Mouse (Mus musculus) hindbrain, embryonic 15.5 days (tissue): ENCODE data around the gene Mgea5. TPM values are rescaled to one million over a fixed set of nuclear protein-coding genes. Genes with fewer than 3 reads are reported as not detected.
A peak's percentile ranks its signal among the peaks of the same experiment; 100 is the strongest.

ENCODE experiments used
- ATAC-seq: fragments of 200-750 bp; cut with Nextera tagmentation; 2 replicates; pipeline ENCODE4 v1.8.0; 2017; ENCODE audit warnings: low read depth, moderate number of reproducible peaks, moderate TSS enrichment; ENCODE audit not compliant: low FRiP score
- H3K27ac ChIP-seq: fragments of 300-500 bp; sonication (generic); replicated peaks from 2 replicates; pipeline ENCODE4 v1.5.1; 2015; ENCODE audit warnings: mild to moderate bottlenecking, inconsistent platforms
- H3K27me3 ChIP-seq: fragments of 300-500 bp; sonication (generic); 2 replicates; pipeline ENCODE4 v1.6.1; 2015; ENCODE audit warnings: control low read depth, inconsistent platforms
- H3K36me3 ChIP-seq: fragments of 300-500 bp; sonication (generic); 2 replicates; pipeline ENCODE4 v1.6.1; 2015; ENCODE audit warnings: control low read depth, inconsistent platforms
- H3K4me1 ChIP-seq: fragments of 300-500 bp; sonication (generic); replicated peaks from 2 replicates; pipeline ENCODE4 v1.6.1; 2015; ENCODE audit warnings: control low read depth, inconsistent platforms
- H3K4me2 ChIP-seq: fragments of 300-500 bp; sonication (generic); 2 replicates; pipeline ENCODE4 v1.6.1; 2015; ENCODE audit warnings: moderate library complexity, mild to moderate bottlenecking, inconsistent platforms
- H3K4me3 ChIP-seq: fragments of 300-500 bp; sonication (generic); 2 replicates; pipeline ENCODE4 v1.5.1; 2015; ENCODE audit warnings: mild to moderate bottlenecking, inconsistent platforms
- H3K9ac ChIP-seq: fragments of 300-500 bp; sonication (generic); 2 replicates; pipeline ENCODE4 v1.6.1; 2015; ENCODE audit warnings: inconsistent platforms
- H3K9me3 ChIP-seq: fragments of 300-500 bp; sonication (generic); 2 replicates; pipeline ENCODE4 v1.6.1; 2016; ENCODE audit warnings: control low read depth, inconsistent platforms
- WGBS: fragments of 180-500 bp; shearing (Covaris S2); methylation state at CpG from one replicate; pipeline ENCODE4 v1.1.7; 2015; 5-methylcytosine and 5-hydroxymethylcytosine counted together
- polyA plus RNA-seq: library from polyadenylated mRNA; unstranded; fragments of >200 nt; fragmentation: Nextera tagmentation; extraction: Ambion mirVana; gene quantifications from 2 replicates; pipeline ENCODE4 v1.2.1, GENCODE M21; 2015

Gene Mgea5
- polyA plus RNA-seq, 1 experiment from 2014 or later: 85.4 TPM

- whole genome bisulfite sequencing: 94% methylated on average over 5 of the region's 5 CpGs
- Histone ChIP-seq H3K27ac (no peak overlapping the region), H3K4me3 (no peak overlapping the region), H3K4me1 (no peaks in the 10 kb centered on the region), H3K36me3 (peaks cover 91% of the 10 kb centered on the region), H3K4me2 (no peak overlapping the region), H3K9ac (no peak overlapping the region), H3K9me3 (no peaks in the 10 kb centered on the region), H3K27me3 (no peaks in the 10 kb centered on the region)
- ATAC-seq: no peak
These were observed 12.1 kb downstream of the Mgea5 start for GRCm38 (mm10) chr19:45771501-45771900.

GRCm38 (mm10) chr19:45760810-45761209 is 22.8 kb downstream of the Mgea5 start:
- Histone ChIP-seq H3K27me3 (no peaks in the 10 kb centered on the region), H3K4me3 (no peak overlapping the region), H3K36me3 (peaks cover 85% of the 10 kb centered on the region), H3K9me3 (no peaks in the 10 kb centered on the region), H3K4me2 (no peak overlapping the region), H3K4me1 (no peaks in the 10 kb centered on the region), H3K27ac (no peak overlapping the region), H3K9ac (no peak overlapping the region)
- no peak for ATAC-seq
- 94% methylated on average over 3 of the region's 3 CpGs for WGBS

GRCm38 (mm10) chr19:45758671-45759070 is 25.0 kb downstream of the Mgea5 start:
- 93% methylated on average over 5 of the region's 5 CpGs for WGBS
- peaks cover 90% of the 10 kb centered on the region for H3K36me3 ChIP-seq
- H3K27ac ChIP-seq: no peak overlapping the region
- no peak overlapping the region for H3K9ac ChIP-seq
- ATAC-seq: no peak
- no peaks in the 10 kb centered on the region for H3K9me3 ChIP-seq
- H3K4me2 ChIP-seq: no peak overlapping the region
- no peaks in the 10 kb centered on the region for H3K27me3 ChIP-seq
- no peaks in the 10 kb centered on the region for H3K4me1 ChIP-seq
- H3K4me3 ChIP-seq: no peak overlapping the region

- H3K27me3 ChIP-seq: no peaks in the 10 kb centered on the region
- WGBS: 90% methylated on average over 3 of the region's 3 CpGs
- no peaks in the 10 kb centered on the region for H3K9me3 ChIP-seq
- peaks cover 64% of the 10 kb centered on the region for H3K36me3 ChIP-seq
- no peak overlapping the region for H3K9ac ChIP-seq
- peaks cover 8% of the 10 kb centered on the region for H3K4me1 ChIP-seq
- no peak for ATAC-seq
- no peak overlapping the region for H3K4me3 ChIP-seq
- no peak overlapping the region for H3K27ac ChIP-seq
- H3K4me2 ChIP-seq: no peak overlapping the region
These were observed 30.1 kb downstream of the Mgea5 start for GRCm38 (mm10) chr19:45753551-45753950.

GRCm38 (mm10) chr19:45751881-45752280 is 31.8 kb downstream of the Mgea5 start:
- H3K4me2 ChIP-seq: no peak overlapping the region
- WGBS: 91% methylated on average over 7 of the region's 7 CpGs
- no peak for ATAC-seq

GRCm38 (mm10) chr19:45749243-45750043 is 34.2 kb downstream of the Mgea5 start, which contains the start of gene Npm3:
TSS of gene Npm3 (minus strand) at chr19:45749591.
- peak; percentile 92 for ATAC-seq
- peaks cover 23% of the 10 kb centered on the region for H3K27me3 ChIP-seq
- H3K9ac ChIP-seq: peak within 1 kb of the TSS; percentile 86
- H3K4me2 ChIP-seq: peak within 1 kb of the TSS; percentile 97
- under 1% methylated on average over 59 of the region's 60 CpGs for WGBS
- H3K36me3 ChIP-seq: peaks cover 26% of the 10 kb centered on the region
- H3K4me3 ChIP-seq: peak within 1 kb of the TSS; percentile 92
- H3K9me3 ChIP-seq: no peaks in the 10 kb centered on the region
- peaks cover 22% of the 10 kb centered on the region for H3K4me1 ChIP-seq
- H3K27ac ChIP-seq: peak within 1 kb of the TSS; percentile 53; the same call in 1 of the 2 replicates

More at GRCm38 (mm10) chr19:45751881-45752280, 31.8 kb downstream of the Mgea5 start:
- H3K4me3 ChIP-seq: no peak overlapping the region
- H3K27ac ChIP-seq: no peak overlapping the region
- H3K9me3 ChIP-seq: no peaks in the 10 kb centered on the region
- H3K36me3 ChIP-seq: peaks cover 49% of the 10 kb centered on the region
- H3K4me1 ChIP-seq: peaks cover 15% of the 10 kb centered on the region
- H3K27me3 ChIP-seq: no peaks in the 10 kb centered on the region
- H3K9ac ChIP-seq: no peak overlapping the region

GRCm38 (mm10) chr19:45748691-45749242 is 34.9 kb downstream of the Mgea5 start:
- Histone ChIP-seq H3K9me3 (no peaks in the 10 kb centered on the region), H3K4me3 (peak overlapping the region; percentile 92), H3K4me1 (peaks cover 22% of the 10 kb centered on the region), H3K9ac (peak overlapping the region; percentile 86), H3K27me3 (peaks cover 29% of the 10 kb centered on the region), H3K4me2 (peak overlapping the region; percentile 97), H3K36me3 (peaks cover 19% of the 10 kb centered on the region), H3K27ac (0 out of 2 replicates have a peak overlapping the region, but pooled peaks have one; percentile 53)
- WGBS: 2% methylated on average over 33 of the region's 33 CpGs
- ATAC-seq: peak; percentile 51

- Histone ChIP-seq H3K4me1 (peaks cover 24% of the 10 kb centered on the region), H3K9me3 (no peaks in the 10 kb centered on the region), H3K4me3 (peak overlapping the region; percentile 92), H3K9ac (peak overlapping the region; percentile 86; the same call in 1 of the 2 replicates), H3K4me2 (peak overlapping the region; percentile 97), H3K36me3 (peaks cover 16% of the 10 kb centered on the region), H3K27ac (no peak overlapping the region), H3K27me3 (peaks cover 35% of the 10 kb centered on the region)
- 59% methylated on average over 9 of the region's 9 CpGs for WGBS
- no peak for ATAC-seq
These were observed 35.4 kb downstream of the Mgea5 start for GRCm38 (mm10) chr19:45748206-45748605.

GRCm38 (mm10) chr19:45747028-45747867 is 36.4 kb downstream of the Mgea5 start:
- no peak; the same call in 1 of the 2 replicates for ATAC-seq
- peaks cover 41% of the 10 kb centered on the region for H3K27me3 ChIP-seq
- H3K27ac ChIP-seq: no peak overlapping the region
- H3K4me3 ChIP-seq: no peak overlapping the region
- H3K9me3 ChIP-seq: no peaks in the 10 kb centered on the region
- peaks cover 12% of the 10 kb centered on the region for H3K36me3 ChIP-seq
- no peak overlapping the region for H3K4me2 ChIP-seq
- H3K4me1 ChIP-seq: peaks cover 33% of the 10 kb centered on the region
- 38% methylated on average over 11 of the region's 11 CpGs for WGBS
- no peak overlapping the region for H3K9ac ChIP-seq

- 9% methylated on average over 29 of the region's 29 CpGs for WGBS
- Histone ChIP-seq H3K9me3 (no peaks in the 10 kb centered on the region), H3K36me3 (peaks cover 5% of the 10 kb centered on the region; the same call in 1 of the 2 replicates), H3K27ac (no peak overlapping the region), H3K4me3 (no peak overlapping the region), H3K4me1 (peaks cover 42% of the 10 kb centered on the region), H3K4me2 (no peak overlapping the region), H3K9ac (no peak overlapping the region), H3K27me3 (peaks cover 50% of the 10 kb centered on the region)
- ATAC-seq: no peak
These were observed 37.2 kb downstream of the Mgea5 start for GRCm38 (mm10) chr19:45746153-45747020.
